Mouse (Mus musculus): ENCODE measurements around the gene Zbp1.

Zbp1 gene

GRCm38 (mm10) chr2:173179046-173179445 lies 39.7 kb downstream of the Zbp1 start:
- DNase-seq (ENCODE audit: extremely low spot score, low read depth, low spot score) = no peak

DNA sequence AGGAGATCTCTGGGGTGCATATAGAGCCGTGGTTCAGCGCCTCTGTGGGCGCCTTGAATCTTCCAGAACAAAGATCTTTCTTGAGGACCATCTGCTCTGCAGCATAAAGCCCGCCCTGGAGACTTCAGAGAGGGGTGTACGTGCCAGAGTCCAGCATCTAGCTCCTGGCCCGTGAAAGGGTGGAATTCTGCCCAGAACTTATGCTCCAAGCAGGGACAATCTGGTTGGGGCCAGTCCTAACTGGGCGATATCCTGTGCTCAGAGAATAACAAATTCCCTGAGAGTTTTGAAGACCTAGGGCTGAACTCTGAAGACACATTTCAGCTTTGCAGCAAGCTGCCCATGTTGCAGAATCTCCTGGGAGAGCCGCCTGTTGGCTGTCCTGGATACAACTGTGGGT lies 40.8 kb downstream of the Zbp1 start:
- no peak for DNase-seq (ENCODE audit: extremely low spot score, low read depth, low spot score)

GRCm38 (mm10) chr2:173177481-173177880 lies 41.2 kb downstream of the Zbp1 start:
- no peak for DNase-seq (ENCODE audit: extremely low spot score, low read depth, low spot score)

DNA sequence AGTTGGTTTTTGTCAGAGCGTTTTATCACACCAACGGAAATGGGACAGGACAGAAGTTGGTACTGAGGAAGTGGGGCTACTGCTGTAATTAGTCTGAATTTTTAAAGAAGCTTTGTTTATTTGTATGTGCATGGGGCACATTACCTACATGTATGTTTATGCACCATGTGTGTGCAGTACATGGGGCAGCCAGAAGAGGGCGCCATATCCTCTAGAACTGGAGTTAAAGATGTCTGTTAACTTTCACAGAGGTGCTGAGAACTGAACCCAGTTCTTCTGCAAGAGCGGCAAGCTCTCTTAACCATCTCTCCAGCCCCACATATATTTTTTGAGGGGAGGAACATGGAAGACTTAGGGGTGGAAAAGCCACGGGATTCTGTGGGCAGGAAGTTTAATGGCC lies 43.0 kb downstream of the Zbp1 start:
- DNase-seq (ENCODE audit: extremely low spot score, low read depth, low spot score) = no peak

- DNase-seq (ENCODE audit: extremely low spot score, low read depth, low spot score) = no peak
Observed at GRCm38 (mm10) chr2:173174569-173174968, 44.2 kb downstream of the Zbp1 start.

GRCm38 (mm10) chr2:173173521-173174511 lies 44.9 kb downstream of the Zbp1 start:
- DNase-seq (ENCODE audit: extremely low spot score, low read depth, low spot score) = peak; percentile 28

GRCm38 (mm10) chr2:173173008-173173407 lies 45.7 kb downstream of the Zbp1 start:
- DNase-seq (ENCODE audit: extremely low spot score, low read depth, low spot score) = no peak

- DNase-seq (ENCODE audit: extremely low spot score, low read depth, low spot score) = no peak
Observed at GRCm38 (mm10) chr2:173172386-173172785, 46.3 kb downstream of the Zbp1 start.

DNA sequence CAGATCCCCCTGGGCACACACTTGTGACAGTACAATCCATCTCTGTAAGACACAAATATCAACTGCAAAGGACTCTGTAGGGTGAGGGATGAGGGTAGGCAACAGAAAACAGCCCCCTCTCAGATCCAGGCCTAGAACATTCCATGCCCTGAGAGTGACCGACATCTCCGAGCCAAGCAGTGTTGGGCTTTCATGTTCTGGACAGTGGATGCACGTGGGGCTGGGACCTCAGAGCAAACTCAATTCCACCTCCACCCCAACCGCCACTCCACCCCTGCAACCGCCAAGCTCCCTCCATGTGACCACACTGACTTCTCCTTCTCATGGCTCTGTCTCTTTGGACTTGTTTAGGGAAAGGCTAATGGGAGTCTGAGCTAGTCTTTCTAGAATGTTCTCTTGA lies 46.8 kb downstream of the Zbp1 start:
- DNase-seq (ENCODE audit: extremely low spot score, low read depth, low spot score) = no peak

GRCm38 (mm10) chr2:173171470-173171869 lies 47.3 kb downstream of the Zbp1 start:
- DNase-seq (ENCODE audit: extremely low spot score, low read depth, low spot score) = peak; percentile 82

- no peak for DNase-seq (ENCODE audit: extremely low spot score, low read depth, low spot score)
Observed at GRCm38 (mm10) chr2:173170715-173171114, 48.0 kb downstream of the Zbp1 start.

DNA sequence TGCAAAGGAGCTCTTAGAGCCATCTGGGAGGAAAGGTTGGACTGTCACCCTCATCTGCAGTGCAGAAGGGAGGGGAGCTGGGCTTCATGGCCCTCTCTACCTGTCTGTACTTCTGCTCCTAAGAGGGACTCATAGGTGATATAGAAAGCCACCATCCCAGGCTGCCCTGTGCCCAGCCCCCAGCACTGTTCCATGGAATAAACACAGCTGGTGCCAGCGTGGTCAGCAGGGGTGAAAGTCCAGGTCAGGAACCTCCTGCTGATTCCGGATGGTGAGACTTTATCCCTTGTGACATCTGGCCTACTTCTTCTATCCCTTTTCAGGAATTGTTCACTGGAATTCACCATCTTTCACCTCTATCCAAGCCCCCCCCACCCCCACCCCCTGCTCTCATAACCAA lies 48.6 kb downstream of the Zbp1 start:
- DNase-seq (ENCODE audit: extremely low spot score, low read depth, low spot score) = no peak

DNA sequence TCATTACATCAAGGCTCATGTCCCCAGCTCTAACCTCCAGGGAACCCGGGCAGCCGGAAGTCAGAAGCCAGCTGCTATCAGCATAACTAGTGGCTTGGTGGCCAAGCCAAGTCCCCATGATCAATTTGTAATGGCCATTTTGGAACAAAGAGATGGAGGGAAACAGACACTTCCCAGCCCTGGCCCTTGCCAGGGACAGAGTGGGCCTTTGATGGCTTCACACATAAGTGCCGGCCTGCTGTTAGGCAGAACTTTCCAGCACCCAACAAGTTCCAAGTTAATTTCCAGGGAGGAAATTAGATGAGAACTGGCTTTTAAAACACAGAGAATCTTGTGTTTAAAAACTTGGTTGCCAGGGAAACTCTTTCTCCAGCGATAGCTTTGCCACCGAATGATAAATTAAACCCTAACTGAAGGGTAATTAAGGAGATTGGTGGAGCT lies 50.3 kb downstream of the Zbp1 start:
- DNase-seq (ENCODE audit: extremely low spot score, low read depth, low spot score) = no peak

DNA sequence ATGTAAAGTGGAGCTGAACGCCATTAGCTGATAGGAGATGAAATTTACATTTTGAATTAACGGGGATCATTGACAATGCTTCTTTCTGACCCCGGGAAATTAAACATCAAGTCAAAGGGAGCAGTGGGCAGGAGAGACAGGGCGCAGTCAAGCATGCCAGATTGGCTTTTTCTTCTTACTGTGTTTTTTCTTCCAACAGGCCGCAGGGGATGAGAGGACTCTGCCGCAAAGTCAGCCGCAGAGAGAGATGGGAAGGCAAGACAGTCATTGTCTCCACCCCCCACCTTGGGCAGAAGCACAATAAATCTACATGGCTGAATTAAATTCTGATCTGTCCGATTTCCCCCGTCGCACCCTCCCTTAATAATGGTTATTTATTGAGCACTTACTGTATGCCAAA lies 53.4 kb downstream of the Zbp1 start:
- DNase-seq (ENCODE audit: extremely low spot score, low read depth, low spot score) = no peak

GRCm38 (mm10) chr2:173164946-173165345 lies 53.8 kb downstream of the Zbp1 start:
- no peak for DNase-seq (ENCODE audit: extremely low spot score, low read depth, low spot score)

DNA sequence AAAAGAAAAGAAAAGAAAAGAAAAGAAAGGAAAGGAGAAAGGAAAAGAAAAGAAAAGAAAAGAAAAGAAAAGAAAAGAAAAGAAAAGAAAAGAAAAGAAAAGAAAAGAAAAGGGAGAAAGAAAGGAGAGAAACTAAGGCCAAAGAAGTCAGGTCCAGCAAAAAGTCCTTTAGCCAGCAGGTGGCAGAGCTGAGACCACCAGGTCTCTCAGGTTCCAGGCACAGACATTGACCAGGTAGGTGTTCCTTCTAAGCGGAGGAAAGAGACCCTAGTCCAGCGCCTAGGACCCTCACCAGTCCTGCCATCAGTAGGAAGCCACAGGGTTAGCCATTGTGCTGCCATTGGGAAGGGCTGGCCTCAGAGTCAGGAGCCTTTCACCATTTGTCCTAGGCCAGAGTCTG lies 54.4 kb downstream of the Zbp1 start:
- no peak for DNase-seq (ENCODE audit: extremely low spot score, low read depth, low spot score)

DNA sequence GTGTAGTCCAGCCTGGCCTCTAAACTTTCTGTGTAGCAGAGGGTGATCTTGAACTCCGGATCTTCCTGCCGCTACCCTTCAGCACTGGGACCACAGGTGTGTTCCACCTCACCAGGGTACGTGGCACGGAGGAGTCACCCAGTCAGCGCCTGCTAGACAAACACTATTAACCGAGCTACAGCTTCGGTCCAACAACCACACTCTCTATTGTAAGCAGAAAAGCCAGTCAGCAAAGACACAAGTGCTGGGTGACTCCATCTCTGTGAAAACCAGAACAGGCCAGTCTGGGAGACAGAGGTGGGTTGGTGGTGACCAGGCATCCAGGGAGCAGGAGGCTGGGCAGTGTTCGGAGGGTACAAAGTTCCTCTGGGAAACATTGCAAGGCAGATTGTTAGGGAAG lies 55.3 kb downstream of the Zbp1 start:
- no peak for DNase-seq (ENCODE audit: extremely low spot score, low read depth, low spot score)

DNA sequence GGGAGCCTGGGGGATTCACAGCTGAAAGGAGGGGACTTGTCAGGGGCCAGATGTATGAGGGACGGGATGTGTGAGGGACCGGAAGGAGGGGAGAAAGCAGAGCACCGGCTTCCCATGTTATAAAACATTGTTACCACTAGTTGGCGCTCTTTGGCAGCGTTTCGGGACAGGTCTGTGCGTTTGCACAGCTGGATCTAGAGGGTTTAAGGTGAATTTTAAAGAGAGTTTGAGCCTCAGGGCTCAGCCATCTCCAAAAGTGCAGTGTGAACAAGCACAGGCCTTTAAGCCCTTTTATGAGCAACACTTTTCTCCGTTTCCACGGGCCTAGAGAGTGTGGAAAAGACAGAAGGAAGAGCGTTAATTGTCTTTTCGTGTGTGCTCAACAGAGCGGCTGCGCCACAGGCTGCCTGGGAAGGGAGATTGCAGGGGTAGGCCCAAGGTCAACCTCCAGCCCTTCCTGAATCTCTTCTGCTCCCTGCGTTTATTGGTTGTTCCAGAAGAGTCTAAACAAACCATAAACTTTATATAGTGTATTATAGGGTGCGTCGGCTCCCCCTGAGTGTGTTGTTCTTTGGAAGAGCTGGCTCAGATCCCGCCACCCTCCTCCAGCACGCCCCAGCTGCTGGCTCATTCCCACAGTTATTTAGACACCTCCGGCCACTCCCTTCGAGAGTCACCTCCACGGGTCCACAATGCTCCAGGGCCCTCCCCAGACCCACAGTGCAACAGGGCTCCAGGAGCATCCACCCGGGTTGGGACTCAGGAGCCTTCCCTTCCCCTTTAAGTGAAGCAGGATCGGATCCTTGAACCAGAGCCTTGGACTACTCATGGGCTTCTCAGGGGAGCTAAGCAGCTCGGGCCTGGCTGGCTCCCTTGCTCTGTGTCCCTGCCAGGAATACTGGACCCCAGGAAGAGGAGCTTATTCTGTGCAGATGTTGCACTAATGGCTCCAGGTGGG lies 59.1 kb downstream of the Zbp1 start:
- peak; percentile 94 for DNase-seq (ENCODE audit: extremely low spot score, low read depth, low spot score)

DNA sequence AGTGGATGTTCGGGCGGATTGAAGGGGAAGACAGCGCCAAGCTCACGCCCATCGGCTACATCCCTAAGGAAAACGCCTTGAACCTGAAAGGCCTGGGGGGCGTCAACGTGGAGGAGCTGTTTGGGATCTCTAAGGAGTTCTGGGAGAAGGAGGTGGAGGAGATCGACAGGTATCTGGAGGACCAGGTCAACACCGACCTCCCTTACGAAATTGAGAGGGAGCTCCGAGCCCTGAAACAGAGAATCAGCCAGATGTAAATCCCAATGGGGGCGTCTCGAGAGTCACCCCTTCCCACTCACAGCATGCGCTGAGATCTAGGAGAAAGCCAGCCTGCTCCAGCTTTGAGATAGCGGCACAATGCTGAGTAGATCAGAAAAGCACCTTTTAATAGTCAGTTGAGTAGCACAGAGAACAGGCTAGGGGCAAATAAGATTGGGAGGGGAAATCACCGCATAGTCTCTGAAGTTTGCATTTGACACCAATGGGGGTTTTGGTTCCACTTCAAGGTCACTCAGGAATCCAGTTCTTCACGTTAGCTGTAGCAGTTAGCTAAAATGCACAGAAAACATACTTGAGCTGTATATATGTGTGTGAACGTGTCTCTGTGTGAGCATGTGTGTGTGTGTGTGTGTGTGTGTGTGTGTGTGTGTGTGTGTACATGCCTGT lies 60.2 kb downstream of the Zbp1 start:
- no peak for DNase-seq (ENCODE audit: extremely low spot score, low read depth, low spot score)

- DNase-seq (ENCODE audit: extremely low spot score, low read depth, low spot score) = no peak
Observed at GRCm38 (mm10) chr2:173157871-173158270, 60.9 kb downstream of the Zbp1 start.

- DNase-seq (ENCODE audit: extremely low spot score, low read depth, low spot score) = no peak
Observed at GRCm38 (mm10) chr2:173157376-173157775, 61.3 kb downstream of the Zbp1 start.
